Mouse (Mus musculus): Measurements from ENCODE around the gene Ptprr.

The Ptprr gene

DNA sequence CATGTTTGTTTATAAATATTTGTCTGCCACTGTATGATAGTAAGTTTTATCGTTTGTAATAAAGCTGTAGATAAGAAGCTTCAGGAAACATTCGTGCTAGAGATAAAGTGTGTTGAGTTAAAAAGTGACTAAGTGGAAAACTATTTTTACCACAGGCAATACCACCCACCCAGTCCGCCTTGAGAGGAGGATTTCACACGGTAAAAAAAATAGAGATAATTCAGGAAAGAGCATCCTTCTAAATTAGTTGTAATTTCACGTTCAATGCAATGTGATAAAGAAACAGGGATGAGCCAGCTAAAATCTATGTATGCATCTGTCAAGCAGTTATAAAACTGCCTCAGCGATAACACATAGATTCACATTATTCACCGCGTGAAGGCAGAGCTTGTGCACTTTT is 99.0 kb downstream of the Ptprr start:
- DNase-seq, result no peak

DNA sequence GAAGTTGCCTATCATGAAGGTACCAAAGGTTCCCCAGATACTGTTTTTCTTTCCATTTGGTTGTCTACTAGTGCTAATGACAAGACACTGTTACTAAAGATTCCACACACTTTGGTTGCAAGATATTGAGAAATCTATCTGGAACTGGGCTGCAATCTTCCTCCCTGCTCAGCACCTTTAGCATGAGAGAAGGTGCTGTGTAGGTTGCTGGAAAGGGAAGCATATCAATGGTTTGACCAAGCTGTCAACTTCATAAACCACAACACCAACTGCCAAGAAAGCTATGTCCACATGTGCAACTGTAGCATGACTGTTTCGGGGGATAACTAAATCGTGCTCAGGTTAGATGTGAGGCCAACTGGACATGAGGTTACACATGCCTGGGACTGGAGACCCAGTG is 103.5 kb downstream of the Ptprr start:
- DNase-seq, result no peak

DNA sequence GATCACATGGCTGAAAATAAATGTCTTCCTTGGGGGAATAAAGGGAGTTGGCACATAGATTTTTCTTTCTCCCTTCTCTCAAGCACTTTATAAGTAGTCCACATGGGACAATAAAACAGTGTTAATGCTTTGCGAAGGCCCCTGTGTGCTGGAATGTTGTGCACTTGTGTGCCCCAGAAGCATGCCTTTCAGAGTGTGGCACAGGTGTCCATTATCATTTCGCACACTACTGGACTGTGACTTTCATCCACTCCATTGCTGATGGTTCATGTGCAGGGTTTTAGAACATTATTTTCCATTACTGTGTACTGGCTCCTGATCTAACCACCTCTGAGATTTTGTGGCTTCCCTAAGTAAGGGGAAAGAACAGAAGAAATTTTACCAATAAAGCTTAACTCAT is 105.8 kb downstream of the Ptprr start:
- no peak for DNase-seq

DNA sequence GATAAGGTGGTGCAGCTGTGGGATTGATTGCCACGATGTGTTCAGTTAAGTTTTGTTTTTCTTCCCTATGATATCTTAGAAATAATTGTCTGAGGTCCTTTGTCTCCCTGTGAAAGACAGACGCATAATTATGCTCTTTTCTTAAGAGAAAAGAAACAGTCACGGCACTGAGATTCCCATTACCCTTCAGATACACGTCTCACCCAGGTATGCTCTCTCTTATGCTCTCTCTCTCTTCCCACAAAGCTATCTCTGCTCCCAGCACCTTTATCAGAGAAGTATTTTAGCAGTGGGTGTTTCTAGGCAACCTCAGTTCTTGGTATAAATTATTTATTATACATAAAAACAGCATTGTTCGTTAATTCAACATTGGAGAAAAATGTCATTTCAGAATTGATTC is 107.4 kb downstream of the Ptprr start:
- DNase-seq, result no peak

DNA sequence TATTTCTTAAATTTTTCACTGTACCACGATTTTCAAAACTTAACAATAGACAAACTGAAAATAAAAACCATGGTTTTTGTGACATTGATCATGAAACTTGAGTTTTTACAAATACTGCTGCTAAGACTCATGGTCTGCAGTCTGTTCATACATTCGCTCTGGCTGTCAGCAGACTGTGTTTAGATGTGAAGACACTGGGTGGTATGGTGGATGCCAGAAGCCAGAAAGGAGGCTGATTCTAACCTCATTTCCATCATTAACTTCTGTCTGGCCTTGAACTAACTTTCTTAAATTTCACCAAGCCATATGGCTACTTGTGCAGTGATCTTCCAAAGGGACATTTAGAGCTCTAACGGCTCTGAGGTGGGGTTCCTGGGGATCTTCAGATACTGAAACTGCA is 112.4 kb downstream of the Ptprr start:
- no peak for DNase-seq

DNA sequence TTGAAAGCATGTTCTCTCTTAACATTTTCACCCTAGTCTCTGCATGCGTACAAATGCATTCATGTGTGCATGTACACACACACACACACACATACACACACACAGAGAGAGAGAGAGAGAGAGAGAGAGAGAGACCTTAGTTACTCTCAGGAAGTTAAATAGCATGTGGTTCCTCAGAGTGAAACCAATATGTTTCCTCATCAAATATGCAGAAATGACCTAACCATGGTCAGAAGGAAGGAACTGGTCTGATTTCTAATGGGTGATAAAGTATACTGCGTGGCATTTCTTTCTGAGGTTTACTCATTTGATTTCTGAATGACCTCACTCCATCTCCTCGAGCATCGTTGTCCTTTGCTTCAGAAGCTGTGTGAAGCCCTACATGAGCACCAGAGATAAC is 113.2 kb downstream of the Ptprr start:
- no peak for DNase-seq

DNA sequence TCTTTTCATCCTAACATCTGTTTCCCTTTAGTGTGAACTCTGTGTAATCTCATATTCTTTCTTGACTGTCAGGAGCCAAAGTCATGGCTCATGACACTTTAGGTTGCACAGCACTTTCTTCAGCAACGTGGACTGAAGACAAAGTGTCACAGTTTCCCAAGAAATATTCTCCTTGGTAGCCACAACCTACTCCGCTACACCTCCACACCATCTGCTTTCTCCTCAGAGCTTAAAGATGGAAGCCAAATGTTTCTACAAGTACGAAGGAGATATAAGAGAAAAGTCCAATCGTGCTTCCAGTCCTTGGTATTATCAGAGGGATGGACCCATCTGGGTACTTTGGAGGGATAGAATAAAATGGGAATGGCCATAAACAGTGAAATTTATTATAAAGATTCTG is 114.2 kb downstream of the Ptprr start:
- DNase-seq, result no peak

DNA sequence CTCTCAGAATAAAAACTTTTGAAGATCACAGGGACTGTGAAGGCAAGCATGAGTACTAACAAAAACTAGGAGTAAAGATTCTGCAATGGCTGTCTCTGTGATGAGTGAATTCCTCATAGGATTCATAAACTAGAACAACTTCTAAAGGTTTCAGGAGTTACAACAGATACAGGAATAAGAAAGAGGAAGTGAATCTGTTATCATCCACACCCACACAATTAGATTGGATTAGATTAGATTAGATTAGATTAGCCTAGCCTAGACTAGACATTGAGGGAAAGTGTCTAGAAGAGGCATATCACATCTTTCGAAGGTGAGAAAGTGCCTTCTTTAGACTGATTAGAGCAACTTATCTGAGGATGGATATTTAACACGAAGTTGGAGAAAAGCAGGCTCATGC is 117.2 kb downstream of the Ptprr start:
- DNase-seq, result no peak

DNA sequence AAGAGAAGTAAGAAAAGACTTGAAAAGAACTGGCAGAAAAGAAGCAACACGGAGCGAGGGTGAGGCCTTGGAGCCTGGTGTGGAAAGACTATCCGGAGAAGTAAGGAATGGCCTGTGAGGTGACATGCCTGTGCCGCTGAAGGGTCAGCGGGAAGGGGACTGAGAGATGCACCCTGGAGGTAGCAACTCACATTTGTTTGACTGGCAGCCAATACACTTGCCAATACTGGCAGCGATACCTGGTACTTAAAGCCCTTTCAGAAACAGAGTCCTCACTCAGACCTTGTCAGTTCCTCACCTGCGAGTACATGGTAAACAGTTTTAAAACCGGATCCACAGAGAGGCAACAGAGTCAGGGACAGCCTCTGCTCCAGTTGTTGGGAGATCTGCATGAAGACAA is 122.2 kb downstream of the Ptprr start:
- no peak for DNase-seq

DNA sequence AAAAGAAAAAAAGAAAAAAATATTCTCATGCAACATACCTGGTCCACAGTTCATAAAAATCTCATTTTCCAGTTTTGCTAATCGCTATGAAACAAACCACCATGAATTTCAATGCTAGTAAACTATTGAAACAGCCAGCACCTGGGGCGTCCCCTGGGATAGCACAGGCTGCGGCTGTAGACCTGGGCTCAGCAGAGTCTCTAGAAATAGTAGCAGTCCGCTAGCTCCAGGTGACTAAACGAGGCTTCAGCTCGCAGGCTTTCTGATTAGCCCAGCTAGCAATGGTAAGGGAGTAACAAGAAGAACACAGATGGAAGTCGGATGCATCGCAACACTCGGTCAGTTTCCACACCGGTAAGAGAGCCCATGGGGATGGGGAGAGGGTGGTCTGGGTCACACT is 125.7 kb downstream of the Ptprr start:
- DNase-seq, result no peak

DNA sequence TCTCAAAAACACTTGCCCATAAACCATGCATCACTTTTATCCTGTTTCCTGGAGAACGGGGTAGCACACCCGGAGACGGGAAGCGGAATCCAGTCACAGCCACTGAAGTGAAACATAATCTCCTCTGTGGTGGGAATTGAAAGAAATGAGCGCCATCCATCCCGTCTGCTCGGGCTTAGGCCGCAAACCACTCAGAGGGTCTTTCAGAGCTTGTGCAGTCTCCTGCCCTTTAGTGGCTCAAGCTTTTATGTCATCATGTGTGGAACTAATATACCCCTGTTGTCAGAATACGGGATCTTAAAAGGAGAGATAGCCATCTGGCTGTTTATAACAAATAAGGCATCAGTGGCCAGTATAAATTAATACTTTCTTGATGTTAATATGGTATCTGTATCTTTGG is 128.1 kb downstream of the Ptprr start:
- DNase-seq, result no peak

DNA sequence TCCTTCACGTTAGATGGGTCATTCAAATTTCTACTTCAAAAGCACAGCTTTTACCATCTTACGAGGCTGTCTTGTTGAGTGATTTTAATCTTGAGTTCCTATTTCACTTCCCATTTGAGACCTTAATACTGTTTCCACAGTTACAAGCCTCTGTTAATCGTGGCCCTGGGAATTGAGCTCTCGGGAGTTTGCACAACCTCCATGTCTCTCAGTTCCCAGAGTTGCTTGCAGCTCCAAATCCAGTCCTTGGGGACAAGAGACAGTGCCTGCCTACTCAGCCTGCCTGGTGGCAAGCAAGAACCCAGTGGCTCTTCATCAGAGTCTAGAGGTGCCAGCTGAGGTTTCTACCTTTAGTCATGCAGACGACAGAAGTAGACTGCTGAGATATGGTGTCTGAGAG is 136.7 kb downstream of the Ptprr start:
- DNase-seq, result no peak

DNA sequence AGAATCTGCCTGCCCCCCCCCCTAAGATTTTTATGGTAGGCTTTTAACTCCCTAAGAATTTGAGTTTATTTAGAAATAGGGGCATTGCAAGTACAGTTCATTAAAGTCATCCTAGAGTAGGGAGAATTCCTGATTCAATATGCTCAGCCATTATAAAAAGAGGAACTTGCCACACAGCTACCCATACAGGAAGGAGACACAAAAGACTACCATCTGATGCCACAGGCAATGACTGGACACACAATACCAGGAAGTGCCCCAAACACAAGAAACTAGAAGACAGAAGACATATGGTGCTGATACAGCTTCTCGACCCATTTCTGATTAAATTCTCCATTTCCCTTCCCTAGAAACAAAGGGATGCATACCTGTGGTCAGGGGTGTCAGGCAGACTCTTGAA is 138.7 kb downstream of the Ptprr start:
- DNase-seq, result no peak

DNA sequence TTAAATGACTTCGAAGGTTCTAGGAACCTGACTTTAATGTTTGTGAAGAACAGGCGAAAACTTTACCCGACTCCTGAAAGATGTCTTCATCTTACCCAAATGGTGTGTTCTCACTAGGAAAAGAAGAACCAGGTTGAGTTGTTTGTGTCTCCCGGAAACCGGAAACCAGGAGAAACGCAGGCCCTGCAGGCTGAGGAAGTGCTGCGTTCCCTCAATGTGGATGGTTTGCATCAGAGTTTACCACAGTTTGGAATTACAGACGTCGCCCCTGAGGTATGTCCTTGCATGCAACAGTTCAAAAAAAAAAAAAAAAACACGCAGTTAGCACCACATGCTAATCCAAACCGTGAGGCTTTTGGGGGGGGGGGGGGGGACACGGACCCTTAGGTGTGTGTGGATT is 144.3 kb downstream of the Ptprr start:
- no peak for DNase-seq

DNA sequence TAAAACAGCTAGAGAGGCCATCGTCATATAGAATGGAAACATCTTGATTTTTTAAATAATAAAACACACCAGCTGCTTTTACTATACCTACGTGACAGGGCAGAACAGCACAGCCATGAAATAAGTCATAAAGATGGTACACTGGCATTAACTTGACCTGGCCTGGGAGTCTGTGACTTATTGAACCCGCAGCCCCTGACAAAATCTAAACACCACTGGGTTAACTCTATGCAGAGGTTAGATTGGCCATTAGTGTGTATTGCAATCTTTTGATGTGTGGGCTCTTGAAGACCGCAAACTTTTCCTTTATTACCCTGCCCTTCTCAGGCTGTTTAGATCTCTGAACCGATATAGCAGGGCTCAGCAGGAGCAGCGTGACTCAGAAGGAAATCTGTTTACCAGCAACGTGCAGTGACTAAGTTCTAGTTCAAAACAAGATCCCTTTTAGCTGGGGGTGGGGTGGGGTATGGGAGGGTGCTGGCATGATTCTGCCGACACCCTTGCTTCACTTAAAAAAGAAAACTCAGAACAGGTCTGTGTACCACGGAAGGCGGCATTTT is 157.4 kb downstream of the Ptprr start:
- no peak for DNase-seq

DNA sequence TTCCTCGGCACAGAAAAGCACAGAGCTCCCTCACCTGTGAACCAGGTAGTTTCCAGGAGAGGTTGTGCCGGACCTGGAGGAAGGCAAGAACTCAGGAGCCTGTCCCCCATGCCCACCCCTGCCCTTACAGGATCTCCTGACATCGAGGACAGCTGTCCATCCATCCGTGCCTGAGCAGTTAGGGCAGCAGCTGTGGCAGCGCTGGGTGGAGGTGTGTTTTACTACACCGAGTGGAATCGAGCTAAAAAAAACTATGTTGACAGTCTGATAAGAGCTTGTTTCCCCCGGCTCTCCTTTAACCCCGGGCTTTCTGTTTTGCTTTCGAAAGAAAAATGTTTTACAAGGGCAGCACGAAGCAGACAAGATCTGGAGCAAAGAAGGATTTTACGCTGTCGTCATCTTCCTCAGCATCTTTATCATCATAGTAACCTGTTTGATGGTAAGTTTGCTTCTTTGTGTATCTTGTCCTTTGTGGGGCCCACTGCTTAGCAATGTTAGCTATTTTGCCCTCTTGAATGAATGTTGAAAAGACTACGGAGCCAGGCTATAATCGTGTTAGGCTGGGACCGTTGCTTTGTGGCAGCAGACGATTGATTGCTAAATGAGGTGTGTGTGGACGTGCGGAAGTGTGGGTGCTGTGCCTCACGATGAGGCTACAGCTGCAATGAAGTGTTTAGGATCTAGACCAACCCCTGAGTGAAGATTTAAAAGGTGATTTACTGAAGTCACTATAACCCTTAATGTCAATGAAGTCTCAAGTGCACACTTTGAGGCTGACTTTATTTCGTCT is 159.6 kb downstream of the Ptprr start:
- no peak for DNase-seq

DNA sequence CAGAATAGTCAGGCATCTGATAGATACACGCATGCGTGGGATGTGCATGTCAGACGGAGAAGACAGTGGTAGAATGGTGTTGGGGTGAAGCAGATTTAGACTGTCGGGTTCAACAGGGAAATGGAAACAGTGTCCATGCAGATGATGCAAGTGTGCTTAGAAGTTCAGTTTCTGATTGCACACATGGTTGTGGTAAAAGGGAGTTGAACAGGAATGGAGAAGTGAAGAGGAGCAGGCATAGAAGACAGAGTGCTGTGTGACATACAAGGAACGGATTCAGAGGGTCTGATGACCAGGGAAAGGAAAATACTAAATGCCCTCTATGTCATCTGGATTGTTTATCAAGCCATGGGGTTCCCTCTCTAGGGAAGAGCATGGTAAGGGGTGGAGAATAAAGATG is 163.2 kb downstream of the Ptprr start:
- DNase-seq, result no peak

DNA sequence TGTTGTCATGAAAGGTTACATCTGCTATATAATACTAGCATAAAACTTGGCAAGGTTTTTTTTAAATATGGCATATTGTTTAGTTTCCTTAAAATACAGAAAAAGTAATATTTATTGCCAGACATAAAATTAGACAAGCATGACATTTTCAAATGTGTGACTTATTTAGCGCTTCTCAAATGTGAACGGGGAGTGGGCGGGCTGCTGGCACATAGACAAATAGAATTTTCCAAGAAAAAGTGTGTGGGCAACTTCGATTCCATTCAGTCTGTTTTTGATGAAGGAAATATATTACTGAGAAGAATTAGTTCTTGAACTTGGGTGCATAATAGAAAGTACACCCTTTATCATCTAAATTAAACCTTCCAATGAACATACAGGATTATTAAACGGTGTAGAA is 164.2 kb downstream of the Ptprr start:
- DNase-seq, result no peak

DNA sequence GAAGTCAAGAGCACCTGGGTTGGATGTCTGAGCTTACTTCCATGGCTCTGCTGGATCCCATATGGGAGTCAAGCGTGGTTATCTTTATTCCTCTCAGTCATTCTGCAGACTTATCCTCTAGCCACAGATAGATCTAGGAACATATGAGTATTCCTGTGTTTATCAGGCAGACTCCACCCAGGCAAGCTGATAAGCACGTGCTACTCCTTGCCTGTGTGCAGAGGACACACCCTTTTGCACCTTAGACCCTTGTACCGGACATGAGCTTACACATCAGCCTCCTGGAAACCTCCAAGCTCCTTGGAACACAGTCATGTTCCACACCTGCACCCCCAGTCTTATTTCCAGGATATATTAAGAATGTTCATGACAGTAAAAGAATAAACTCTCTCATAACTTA is 165.2 kb downstream of the Ptprr start:
- DNase-seq, result no peak

DNA sequence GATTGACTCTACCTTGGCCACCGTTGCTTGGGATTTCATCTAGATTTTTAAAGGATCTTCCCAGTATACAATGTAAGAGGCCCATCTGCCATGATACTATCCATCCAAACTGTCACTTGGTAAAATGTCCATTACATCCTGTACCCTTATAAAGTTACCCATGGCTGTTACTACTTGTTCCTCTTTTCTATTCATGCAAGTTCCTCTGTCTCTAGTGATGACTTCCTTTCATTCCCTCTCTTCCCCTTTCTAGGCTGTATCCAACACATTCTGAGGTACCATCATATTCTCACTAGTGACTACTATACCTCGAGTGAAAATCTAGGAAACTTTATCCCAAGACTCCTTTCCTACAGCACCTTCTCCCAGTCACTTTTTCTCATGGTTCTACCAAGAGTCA is 173.7 kb downstream of the Ptprr start:
- no peak for DNase-seq

DNA sequence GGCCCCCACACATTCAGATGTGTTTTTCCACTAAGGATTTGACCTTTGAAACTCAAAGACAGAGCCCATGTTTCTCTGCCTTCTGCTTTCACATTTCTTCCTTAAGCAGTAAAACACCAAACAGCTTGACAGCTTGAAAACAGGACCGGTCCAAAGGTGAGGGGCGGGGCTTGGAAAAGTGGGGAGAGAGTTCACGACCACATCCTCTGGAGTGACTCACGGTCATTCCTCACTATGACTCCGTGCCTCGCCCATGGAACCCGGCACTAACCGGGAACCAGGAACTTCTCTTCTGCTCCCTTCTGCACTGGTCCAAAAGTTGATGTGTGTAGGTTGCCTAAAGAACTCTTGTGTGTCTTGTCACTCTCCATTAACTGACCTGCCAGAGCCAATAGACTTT is 174.3 kb downstream of the Ptprr start:
- DNase-seq, result no peak

DNA sequence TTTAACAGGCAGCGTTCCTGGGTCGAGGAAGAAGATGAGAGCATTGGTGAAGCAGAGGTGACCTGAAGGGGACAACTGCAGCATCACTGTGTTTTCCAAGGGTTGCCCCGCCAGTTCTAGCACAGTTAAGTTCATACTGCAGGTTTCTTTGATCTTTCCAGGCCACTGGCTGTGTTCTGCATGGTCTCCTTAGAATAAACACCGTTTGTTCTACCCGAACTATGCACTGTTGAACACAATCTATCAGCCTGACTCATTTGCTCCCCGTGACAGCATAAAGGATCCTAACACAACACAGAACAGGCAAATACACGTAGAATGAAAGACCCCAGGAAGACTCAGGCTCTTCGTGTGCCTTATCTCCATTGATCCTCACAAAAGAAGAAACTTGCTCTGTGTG is 176.4 kb downstream of the Ptprr start:
- DNase-seq, result no peak

DNA sequence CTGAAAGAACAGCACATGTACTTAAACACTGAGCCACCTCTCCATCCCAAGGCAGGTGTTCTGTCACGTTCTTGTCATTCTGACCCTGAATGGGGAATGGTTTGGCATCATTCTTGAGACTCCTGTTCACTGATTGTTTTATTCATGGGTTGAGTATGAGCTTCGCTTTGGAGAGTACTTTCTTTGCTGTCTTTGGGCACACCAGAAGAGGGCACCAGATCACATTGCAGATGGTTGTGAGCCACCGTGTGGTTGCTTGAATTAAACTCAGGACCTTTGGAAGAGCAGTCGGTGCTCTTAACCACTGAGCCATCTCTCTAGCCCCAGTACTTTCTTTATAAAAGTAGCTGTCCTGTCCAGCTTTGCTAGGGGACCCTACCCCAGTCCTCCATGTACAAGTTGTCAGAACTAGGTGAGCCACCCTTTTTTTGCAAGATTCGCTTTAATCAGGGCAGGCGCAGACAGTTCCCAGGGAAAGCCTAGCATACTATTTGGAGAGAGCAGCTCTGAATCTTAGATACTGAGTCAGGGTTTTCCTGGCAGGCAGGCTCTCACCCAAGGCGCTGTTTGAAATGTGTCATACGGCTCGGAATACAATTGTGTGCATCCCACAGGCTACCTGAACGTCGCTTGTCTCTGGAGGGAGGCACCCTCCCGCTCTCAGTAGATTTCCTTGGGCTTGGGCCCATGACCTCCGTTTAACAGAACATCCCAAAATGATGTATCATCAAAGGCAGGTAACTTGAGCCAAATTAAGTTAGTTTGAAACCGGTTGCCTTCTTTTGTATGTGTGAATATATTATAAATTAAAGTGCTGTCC is 178.8 kb downstream of the Ptprr start:
- no peak for DNase-seq

DNA sequence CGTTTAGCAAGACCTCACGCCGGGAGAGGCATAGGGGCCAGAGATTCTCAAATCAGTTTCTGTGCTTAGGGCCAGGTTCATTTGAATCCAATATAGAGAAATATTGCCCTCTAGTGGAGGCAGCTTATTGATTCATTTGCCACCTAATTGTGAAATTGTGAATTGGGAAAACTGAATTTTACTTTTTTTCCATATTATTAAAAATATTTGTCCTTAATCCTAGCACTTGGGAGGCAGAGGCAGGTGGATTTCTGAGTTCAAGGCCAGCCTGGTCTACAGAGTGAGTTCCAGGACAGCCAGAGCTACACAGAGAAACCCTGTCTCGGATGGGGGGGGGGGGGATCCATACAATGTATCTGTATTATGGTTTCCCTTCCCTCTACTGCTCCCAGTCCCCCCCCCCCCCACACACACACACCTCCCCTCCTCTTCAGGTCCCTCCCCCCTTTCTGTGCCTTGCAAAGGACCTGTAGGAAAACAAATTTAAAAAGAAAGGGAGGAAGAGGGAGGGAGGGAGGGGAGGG is 179.5 kb downstream of the Ptprr start:
- DNase-seq, result no peak

Data from thymus, postnatal 4 days (tissue).